Mouse (Mus musculus) ovary, postnatal 14 days (tissue): ENCODE measurements around the gene Ccr7.

Experiments
- DNase-seq: peaks from one replicate; pipeline ENCODE4 v3.0.0; 2022; ENCODE audit warnings: low spot score

Ccr7 gene

DNA sequence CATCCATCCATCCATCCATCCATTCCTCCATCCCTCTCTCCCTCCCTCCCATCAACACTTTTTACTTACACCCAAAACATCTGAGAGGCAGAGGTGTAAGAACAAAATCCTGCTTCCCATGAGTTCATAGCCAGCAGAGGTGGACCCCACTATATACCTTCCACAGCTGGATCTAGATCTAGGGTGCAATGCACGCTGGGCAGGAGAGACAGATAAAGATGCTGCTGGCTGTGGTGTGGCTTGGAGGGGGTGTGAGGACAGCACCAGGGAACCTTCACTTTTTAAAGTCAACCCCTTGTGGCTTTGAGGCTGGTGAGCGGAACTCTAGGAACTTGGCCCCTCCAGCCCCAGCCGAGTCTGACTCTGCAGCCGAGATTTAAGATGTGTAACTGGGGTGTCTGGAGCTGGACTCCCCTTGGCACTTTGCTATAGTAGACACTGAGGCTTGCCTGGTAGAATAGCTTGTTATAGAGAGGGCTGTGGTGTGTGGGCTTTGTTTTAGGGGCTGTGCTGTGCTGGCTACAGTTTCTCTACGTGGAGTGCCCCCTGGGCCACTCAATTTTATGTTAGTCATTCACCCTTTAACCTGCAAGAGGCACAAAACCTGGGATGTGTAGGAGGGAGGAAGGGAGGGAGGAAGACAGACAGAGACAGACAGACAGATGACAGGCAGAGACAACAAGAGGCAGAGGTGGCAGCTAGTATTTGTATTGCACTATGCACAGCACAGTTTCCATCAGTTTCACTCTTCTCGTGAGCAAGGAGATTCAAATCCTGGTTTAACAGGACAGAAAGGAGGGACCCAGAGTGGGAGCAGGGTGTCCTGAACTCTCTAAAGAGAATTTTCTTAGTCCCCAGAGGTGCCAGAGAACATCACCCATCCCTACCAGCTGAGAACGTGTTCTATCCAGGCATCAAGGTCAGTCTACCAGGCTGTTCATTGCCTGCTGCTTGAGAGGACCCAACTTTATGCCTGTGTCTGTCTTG, 817 bp downstream of the Ccr7 start:
- DNase-seq, result no peak

DNA sequence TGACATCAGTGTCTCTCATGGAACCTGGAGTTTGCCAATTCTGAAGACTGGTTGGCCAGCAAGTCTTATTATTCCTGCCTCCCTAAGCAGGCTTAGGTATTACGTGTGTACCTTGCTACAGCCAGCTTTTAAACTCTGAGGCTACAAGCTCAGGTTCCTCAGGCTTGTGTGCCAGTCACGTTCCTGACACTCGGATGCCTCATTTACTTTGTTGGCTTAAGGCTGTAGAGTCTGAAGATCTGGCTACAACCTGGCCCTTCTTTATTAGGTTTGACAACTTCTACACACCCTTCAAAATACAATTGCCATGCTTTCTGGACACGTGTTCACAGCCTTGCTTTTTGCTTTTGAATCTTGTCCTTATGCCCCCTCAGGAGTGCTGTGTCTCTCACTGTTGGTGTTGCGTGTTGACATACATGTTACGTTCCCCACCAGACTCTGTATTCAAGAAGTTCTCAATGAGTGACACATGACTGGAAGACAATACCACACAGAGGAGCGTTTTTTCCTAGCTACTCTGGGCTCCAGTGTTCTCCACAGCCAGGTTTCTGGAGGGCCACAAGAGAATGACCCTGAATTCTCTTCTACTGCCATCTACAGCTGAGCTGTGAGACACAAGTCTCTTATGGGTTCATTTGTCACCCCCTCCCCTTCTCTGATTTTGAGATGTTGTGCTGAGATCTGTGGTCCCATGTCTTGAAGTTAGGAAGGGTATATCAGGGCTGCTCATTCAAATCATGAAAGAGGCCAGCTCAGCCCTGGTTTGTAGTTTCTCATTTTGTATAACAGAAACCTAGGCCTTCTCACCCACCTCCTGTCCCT, 2.3 kb downstream of the Ccr7 start:
- no peak for DNase-seq

GRCm38 (mm10) chr11:99151333-99151930, 3.4 kb downstream of the Ccr7 start:
- DNase-seq, result no peak

GRCm38 (mm10) chr11:99150889-99151288, 4.0 kb downstream of the Ccr7 start:
- no peak for DNase-seq

DNA sequence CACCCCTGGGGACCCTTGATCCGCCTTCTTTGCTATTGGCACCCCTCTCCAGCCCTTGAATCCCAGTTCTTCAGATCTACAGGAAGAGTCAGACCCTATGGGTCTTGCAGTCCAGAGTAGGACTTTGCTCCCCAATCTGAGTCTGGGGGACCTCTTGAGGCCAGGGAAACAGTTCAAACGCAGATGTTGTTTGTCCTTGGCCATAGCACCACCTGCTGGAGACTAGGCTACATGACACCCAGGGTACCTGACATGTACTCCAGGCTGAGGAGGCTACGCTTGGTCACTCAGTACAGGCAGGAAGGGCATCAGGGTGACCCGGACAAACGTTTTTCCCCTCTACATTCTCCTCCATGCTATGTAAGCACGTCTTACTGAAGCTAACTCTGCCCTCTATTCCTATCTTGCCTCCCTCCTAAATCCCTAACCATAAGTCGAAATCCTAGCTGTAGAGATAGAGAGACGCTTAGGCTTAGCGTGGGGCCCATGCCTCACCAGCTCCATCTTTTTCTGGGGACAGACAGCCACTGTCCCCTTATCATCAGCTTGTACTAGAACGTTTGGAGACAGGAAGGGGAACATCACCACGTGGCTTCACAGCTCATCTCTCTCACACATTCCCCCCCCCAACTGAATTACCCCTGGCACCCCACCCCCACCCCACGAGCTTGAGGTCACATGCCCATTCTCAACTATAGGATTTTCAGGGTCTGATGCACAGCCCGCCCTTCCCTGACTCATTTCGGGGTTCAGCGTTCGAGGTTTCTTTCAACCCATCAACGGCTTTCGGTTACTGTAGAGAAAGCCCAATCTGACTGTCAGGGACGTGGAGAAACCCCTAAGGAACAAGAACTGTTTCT, 4.7 kb downstream of the Ccr7 start:
- peak; percentile 85 for DNase-seq

DNA sequence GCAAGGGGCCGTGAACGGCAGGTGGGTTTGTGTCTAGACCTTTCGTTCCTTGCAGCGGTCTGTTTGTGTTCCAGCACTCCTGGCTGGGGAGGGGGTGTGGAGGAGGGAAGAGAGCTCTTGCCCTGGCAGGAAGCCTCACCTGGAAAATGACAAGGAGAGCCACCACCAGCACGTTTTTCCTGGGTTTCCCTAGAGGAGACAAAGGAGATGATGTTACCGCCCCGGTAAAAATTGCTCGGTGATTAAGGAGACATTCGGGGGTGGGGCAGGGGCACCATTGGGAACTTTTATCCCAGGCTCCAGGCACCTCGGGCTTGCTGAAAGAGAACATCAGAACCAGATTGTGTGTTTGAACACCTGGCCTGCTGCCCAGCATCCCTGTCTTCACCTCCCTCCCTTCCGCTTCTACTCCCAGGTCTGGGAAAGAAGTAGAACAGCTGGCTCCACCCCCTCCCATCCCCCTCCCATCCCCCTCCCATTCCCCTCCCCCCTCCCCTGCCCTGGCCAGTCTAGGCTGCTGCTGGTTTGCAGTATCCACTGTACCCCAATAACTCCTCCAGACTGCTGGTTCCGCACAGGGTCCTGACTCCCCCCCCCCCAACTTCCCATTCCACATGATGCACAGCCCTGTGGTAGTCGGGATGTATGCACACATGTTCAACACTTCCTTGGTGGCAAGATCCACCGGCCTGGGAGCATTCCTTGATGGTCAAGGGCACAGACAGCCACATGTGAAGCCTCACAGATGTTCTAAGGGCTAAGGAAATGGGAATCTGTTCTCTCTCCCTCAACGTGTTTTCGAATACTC, 5.8 kb downstream of the Ccr7 start:
- DNase-seq, result no peak

- no peak for DNase-seq
Observed at GRCm38 (mm10) chr11:99148400-99148799, 6.5 kb downstream of the Ccr7 start.

DNA sequence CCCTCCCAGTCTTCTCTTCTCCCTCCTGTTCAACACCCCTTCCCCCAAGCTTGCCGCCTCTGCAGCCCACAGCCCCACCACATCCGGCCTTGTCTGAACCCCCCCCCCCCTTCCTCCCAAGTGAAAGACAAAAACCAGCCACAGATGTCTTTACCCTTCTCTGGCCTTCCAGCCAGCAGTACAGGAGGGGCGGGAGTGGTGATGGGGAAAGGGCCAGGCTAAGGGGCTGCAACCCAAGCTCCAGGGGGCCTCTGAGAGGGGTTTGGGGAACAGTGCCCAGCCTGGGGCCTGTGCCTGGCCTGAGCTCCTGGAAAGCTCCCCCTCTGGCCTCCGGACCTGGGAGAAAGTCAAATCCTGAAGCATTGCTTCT, 7.0 kb downstream of the Ccr7 start:
- no peak for DNase-seq

DNA sequence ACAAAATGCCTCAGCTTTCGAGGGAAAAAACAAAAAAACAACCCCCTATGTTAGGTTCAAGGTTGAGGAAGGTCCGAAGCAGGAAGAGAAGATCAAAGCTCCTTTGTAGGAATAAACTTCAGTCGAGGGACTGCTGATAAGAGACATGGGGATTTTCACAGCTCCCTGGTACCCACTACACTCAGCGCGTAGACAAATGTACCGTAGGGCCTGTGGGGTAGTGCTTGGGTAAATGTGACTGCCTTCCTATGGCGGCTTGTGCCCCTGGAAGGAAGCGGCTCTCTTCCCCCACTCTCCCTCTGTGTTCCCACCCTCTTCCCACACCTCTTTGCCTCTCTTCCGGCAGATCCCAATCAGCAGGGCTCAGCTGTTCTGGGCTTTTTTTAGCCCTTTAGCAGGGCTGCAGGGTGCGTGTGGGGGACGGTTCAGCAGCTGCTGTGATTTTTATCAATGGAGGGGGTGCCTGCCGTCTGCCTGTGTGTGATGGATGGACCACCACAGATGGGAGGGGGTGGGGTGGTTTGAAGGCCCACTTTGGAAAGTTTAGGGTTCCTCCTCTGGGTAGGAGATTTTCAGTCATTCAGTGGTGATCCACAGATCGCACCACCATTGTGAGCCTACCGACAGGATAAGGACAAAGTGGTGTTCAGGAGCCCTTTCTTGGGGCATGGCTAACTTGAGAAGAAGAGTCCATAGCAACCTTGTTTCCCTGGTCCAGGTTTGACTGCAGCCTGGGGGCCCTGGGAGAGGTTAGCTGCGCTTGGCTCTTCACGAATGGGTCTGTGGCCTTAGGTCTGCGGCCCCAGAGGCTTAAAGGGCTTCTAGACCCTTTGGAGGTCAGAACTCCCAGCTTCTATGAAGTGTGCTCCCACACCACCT, 7.6 kb downstream of the Ccr7 start:
- DNase-seq, result no peak

DNA sequence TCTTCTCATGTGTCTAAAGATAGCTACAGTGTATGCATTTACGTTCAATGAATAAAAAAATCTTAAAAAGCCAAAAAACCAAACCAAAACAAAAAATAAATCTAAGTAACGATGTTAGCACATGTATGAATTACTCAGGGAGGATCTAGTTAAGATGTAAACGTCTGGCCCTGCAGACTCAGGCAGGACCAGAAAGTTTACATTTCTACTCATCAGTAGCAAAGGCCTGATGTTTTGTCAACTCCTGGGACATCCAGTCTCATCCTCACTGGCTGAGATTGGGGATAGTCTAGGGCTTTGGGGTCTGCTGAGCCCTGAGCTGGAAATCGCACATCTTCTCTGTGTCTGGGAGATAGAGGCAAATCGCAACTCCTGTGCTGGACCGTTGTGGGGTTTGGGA, 8.3 kb downstream of the Ccr7 start:
- DNase-seq, result no peak

DNA sequence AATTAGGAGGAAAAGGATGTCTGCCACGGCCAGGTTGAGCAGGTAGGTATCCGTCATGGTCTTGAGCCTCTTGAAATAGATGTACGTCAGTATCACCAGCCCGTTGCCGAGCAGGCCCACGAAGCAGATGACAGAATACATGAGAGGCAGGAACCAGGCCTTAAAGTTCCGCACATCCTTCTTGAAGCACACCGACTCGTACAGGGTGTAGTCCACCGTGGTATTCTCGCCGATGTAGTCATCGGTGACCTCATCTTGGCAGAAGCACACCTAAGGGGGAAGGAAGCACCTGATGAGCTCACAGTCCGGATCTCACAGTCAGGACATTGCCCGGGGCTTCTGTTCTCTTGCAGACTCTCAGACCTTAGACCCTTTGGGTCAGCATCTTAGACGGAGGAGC, 9.1 kb downstream of the Ccr7 start:
- DNase-seq, result no peak

GRCm38 (mm10) chr11:99144940-99145339, 9.9 kb downstream of the Ccr7 start:
- DNase-seq, result no peak

DNA sequence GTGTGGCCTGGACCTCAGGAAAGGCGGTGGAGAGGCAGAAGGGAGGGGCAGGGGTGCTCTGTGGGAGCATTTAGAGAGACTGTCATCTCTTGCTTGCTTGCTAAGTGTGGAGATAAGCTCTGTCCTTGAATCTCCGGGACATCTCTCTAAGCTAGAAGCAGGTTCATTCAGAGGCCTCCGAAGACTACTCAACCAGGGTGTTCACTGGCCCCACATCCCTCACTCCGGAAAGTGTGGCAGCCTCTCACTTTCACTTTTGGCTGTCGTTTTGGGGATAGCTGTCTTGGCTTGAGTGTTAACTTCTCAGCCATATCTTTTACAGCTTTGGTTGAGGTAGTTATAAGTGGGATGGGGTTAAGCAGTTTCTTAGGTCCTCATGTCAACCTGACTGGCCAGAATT, 10.4 kb downstream of the Ccr7 start:
- DNase-seq, result no peak

DNA sequence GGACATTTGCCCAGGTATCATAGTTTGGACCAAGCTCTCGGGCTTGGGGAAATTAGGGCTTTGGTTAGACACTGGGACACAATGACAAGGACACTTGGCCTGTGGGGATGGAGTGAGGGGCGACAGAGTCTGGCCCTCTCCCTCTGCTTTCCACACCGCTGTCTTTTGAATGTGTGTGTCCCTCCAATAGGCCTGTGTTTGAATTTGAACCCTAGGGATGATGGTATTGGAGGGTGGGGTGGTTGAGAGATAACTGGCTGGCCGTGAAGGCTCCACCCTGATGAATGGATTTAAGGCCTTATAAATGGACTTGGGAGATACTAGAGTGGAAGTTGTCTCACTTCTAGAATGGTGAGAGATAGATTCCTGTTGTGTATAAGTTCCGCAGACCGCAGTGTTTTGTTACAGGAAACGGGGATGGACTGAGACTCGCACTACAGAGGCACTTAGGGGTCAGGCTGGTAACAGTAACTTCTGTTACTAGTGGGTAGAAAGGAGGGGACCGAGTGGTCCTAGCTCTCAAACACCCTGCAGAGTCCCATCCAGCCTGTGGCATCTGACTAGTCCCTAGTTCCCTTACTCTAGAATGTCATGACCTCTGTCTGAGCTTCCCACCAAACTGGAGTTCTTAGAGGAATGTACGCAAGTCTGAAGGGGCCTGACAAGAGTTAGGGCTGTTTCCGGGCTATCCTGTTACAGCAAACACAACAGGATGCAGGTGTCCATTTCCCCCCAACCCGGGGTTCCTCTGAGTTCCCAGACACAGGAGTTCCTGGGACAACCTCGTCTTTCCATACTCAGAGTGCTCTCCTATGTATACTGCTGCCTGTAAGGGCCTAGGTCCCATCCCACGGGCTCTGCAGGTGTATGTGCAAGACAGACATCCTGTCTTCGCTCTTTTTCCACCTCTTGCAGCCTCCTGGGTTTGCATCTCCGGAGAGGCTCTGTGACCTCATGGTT, 11.5 kb downstream of the Ccr7 start:
- no peak for DNase-seq

- no peak for DNase-seq
Observed at GRCm38 (mm10) chr11:99142493-99143095, 12.3 kb downstream of the Ccr7 start.

DNA sequence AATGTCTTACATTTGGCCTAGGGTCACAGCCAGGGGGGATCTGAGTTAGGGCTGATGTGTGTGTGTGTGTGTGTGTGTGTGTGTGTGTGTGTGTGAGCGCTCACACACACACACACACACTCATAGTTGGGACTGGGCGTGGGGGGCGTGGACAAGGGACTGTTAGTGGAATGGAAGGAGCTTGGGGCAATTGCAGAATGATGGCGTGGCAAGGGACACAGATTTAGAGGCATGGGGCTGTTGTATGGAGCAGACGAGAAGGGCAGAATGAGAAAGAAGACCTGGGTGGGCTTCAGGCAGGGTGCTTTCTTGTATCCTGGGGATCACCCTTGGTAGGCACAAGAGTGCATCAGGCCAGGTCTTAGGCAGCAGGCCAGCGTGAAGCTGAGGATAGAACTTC, 12.8 kb downstream of the Ccr7 start:
- no peak for DNase-seq

DNA sequence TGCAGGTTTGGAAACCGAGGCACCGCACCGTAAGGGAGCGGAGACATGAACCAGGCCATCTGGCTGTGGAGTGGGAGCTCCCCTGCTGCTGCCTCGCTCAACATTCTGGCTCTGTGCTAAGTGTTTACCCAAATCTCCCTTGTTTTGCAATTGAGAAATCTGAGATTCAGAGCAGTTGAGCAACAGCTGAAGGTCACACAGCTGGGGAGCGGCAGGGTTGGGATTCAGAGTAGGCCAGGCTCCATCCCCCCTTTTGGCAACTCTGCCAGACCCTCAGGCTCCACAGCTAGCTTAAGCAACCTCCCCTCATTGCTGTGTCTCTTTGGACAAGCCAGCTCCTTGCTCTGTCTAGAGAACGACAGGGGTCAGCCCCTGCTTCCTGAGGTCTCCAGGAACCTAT, 13.3 kb downstream of the Ccr7 start:
- DNase-seq, result no peak

- no peak for DNase-seq
Observed at GRCm38 (mm10) chr11:99138976-99139375, 15.9 kb downstream of the Ccr7 start.
